Mouse (Mus musculus) embryonic facial prominence, embryonic 13.5 days (tissue): ENCODE measurements around the gene Adam8. TPM values are rescaled to one million over a fixed set of nuclear protein-coding genes. Genes with fewer than 3 reads are reported as not detected.
A peak's percentile ranks its signal among the peaks of the same experiment; 100 is the strongest.

Experiments used
- ATAC-seq: fragments of 200-750 bp; cut with Nextera tagmentation; 2 replicates; pipeline ENCODE4 v1.8.0; 2017; ENCODE audit warnings: low read depth; ENCODE audit not compliant: insufficient number of reproducible peaks, insufficient read depth, low FRiP score, low TSS enrichment
- H3K27ac ChIP-seq: fragments of 300-500 bp; sonication (generic); 2 replicates; pipeline ENCODE4 v1.5.1; 2015; ENCODE audit warnings: moderate library complexity, mild to moderate bottlenecking, inconsistent platforms
- H3K27me3 ChIP-seq: fragments of 300-500 bp; sonication (generic); 2 replicates; pipeline ENCODE4 v1.6.1; 2015; ENCODE audit warnings: mild to moderate bottlenecking, inconsistent platforms
- H3K36me3 ChIP-seq: fragments of 300-500 bp; sonication (generic); 2 replicates; pipeline ENCODE4 v1.6.1; 2015; ENCODE audit warnings: mild to moderate bottlenecking, inconsistent platforms
- H3K4me1 ChIP-seq: fragments of 300-500 bp; sonication (generic); 2 replicates; pipeline ENCODE4 v1.6.1; 2015; ENCODE audit warnings: inconsistent platforms
- H3K4me2 ChIP-seq: fragments of 300-500 bp; sonication (generic); 2 replicates; pipeline ENCODE4 v1.6.1; 2015; ENCODE audit warnings: moderate library complexity, mild to moderate bottlenecking, inconsistent platforms
- H3K4me3 ChIP-seq: fragments of 300-500 bp; sonication (generic); 2 replicates; pipeline ENCODE4 v1.5.1; 2015; ENCODE audit warnings: mild to moderate bottlenecking, inconsistent platforms
- H3K9ac ChIP-seq: fragments of 300-500 bp; sonication (generic); 2 replicates; pipeline ENCODE4 v1.6.1; 2015; ENCODE audit warnings: mild to moderate bottlenecking, inconsistent platforms
- H3K9me3 ChIP-seq: fragments of 300-500 bp; sonication (generic); 2 replicates; pipeline ENCODE4 v1.6.1; 2016; ENCODE audit warnings: inconsistent platforms
- WGBS: fragments of 180-500 bp; shearing (Covaris S2); methylation state at CpG from one replicate; pipeline ENCODE4 v1.1.7; 2015; ENCODE audit warnings: mixed read lengths; 5-methylcytosine and 5-hydroxymethylcytosine counted together
- polyA plus RNA-seq: library from polyadenylated mRNA; unstranded; fragments of >200 nt; fragmentation: Nextera tagmentation; extraction: Ambion mirVana; gene quantifications from 2 replicates; pipeline ENCODE4 v1.2.1, GENCODE M21; 2015

Adam8 gene
- 2.4 and 3.3 TPM in 2 replicates for polyA plus RNA-seq

- Histone ChIP-seq H3K9me3 (no peaks in the 10 kb centered on the region), H3K4me3 (no peak within 1 kb of the TSS)
- no peak for ATAC-seq
Measured at GRCm38 (mm10) chr7:139992406-139992805, at the start of gene Adam8. TSS of gene Adam8 (minus strand) at chr7:139992562.

GRCm38 (mm10) chr7:140037171-140037555 is 44.8 kb upstream of the Adam8 start:
- Histone ChIP-seq H3K27me3 (no peaks in the 10 kb centered on the region), H3K4me2 (peak overlapping the region; percentile 79), H3K36me3 (peaks cover 44% of the 10 kb centered on the region), H3K9ac (peak overlapping the region; percentile 91), H3K4me3 (peak overlapping the region; percentile 91), H3K4me1 (peaks cover 21% of the 10 kb centered on the region), H3K27ac (no peak overlapping the region), H3K9me3 (no peaks in the 10 kb centered on the region)
- WGBS: 41% methylated on average over 3 of the region's 3 CpGs
- no peak for ATAC-seq

More at GRCm38 (mm10) chr7:139992406-139992805, at the start of gene Adam8:
- 23% methylated on average over 7 of the region's 7 CpGs for WGBS
- Histone ChIP-seq H3K27me3 (no peaks in the 10 kb centered on the region), H3K36me3 (peaks cover 25% of the 10 kb centered on the region), H3K9ac (no peak within 1 kb of the TSS), H3K4me1 (0 out of 2 replicates have a peak, but pooled peaks cover 4% of the 10 kb centered on the region), H3K27ac (no peak within 1 kb of the TSS), H3K4me2 (no peak within 1 kb of the TSS)

- WGBS: 1% methylated on average over 69 of the region's 69 CpGs
- Histone ChIP-seq H3K4me1 (peaks cover 21% of the 10 kb centered on the region), H3K9me3 (no peaks in the 10 kb centered on the region), H3K4me2 (peak within 1 kb of the TSS; percentile 79), H3K36me3 (peaks cover 49% of the 10 kb centered on the region), H3K27ac (peak within 1 kb of the TSS; percentile 91), H3K9ac (peak within 1 kb of the TSS; percentile 91), H3K4me3 (peak within 1 kb of the TSS; percentile 91), H3K27me3 (no peaks in the 10 kb centered on the region)
- peak; percentile 92 for ATAC-seq
Measured at GRCm38 (mm10) chr7:140036281-140037170, 44.2 kb upstream of the Adam8 start, which contains the start of the genes Zfp511 and Tubgcp2. TSS of gene Zfp511 (plus strand) at chr7:140036391. TSS of gene Tubgcp2 (minus strand) at chr7:140036669.

GRCm38 (mm10) chr7:140035456-140035855 is 43.1 kb upstream of the Adam8 start:
- WGBS: 17% methylated on average over 7 of the region's 7 CpGs
- H3K4me1 ChIP-seq: peaks cover 21% of the 10 kb centered on the region
- H3K9ac ChIP-seq: peak overlapping the region; percentile 91
- no peaks in the 10 kb centered on the region for H3K9me3 ChIP-seq
- H3K4me3 ChIP-seq: peak overlapping the region; percentile 91
- ATAC-seq: no peak
- no peaks in the 10 kb centered on the region for H3K27me3 ChIP-seq
- peak overlapping the region; percentile 79 for H3K4me2 ChIP-seq
- H3K36me3 ChIP-seq: peaks cover 51% of the 10 kb centered on the region
- H3K27ac ChIP-seq: peak overlapping the region; percentile 91; the same call in 1 of the 2 replicates

- no peaks in the 10 kb centered on the region for H3K9me3 ChIP-seq
- no peak for ATAC-seq
- no peak overlapping the region for H3K27ac ChIP-seq
- no peak overlapping the region for H3K4me2 ChIP-seq
- WGBS: 96% methylated on average over 9 of the region's 9 CpGs
- H3K4me1 ChIP-seq: peaks cover 21% of the 10 kb centered on the region
- H3K36me3 ChIP-seq: peaks cover 54% of the 10 kb centered on the region
- no peak overlapping the region for H3K4me3 ChIP-seq
- H3K27me3 ChIP-seq: no peaks in the 10 kb centered on the region
- H3K9ac ChIP-seq: no peak overlapping the region
Measured at GRCm38 (mm10) chr7:140033386-140033785, 41.0 kb upstream of the Adam8 start.

GRCm38 (mm10) chr7:140032366-140032765 is 40.0 kb upstream of the Adam8 start:
- H3K4me2 ChIP-seq: no peak overlapping the region
- no peak overlapping the region for H3K4me3 ChIP-seq
- peaks cover 60% of the 10 kb centered on the region for H3K36me3 ChIP-seq
- H3K27ac ChIP-seq: no peak overlapping the region
- WGBS: 97% methylated on average over 10 of the region's 10 CpGs
- H3K9me3 ChIP-seq: no peaks in the 10 kb centered on the region
- no peak overlapping the region for H3K9ac ChIP-seq
- no peak for ATAC-seq
- peaks cover 18% of the 10 kb centered on the region for H3K4me1 ChIP-seq
- no peaks in the 10 kb centered on the region for H3K27me3 ChIP-seq

- peaks cover 60% of the 10 kb centered on the region for H3K36me3 ChIP-seq
- no peak overlapping the region for H3K4me2 ChIP-seq
- H3K27me3 ChIP-seq: no peaks in the 10 kb centered on the region
- ATAC-seq: no peak
- WGBS: 93% methylated on average over 12 of the region's 12 CpGs
- H3K9ac ChIP-seq: no peak overlapping the region
- no peak overlapping the region for H3K27ac ChIP-seq
- no peak overlapping the region for H3K4me3 ChIP-seq
- H3K4me1 ChIP-seq: peaks cover 12% of the 10 kb centered on the region
- no peaks in the 10 kb centered on the region for H3K9me3 ChIP-seq
Measured at GRCm38 (mm10) chr7:140031771-140032170, 39.4 kb upstream of the Adam8 start.

GRCm38 (mm10) chr7:140011336-140011735 is 19.0 kb upstream of the Adam8 start:
- Histone ChIP-seq H3K4me3 (no peak overlapping the region), H3K27me3 (no peaks in the 10 kb centered on the region), H3K4me1 (no peaks in the 10 kb centered on the region), H3K4me2 (no peak overlapping the region), H3K36me3 (peaks cover 42% of the 10 kb centered on the region), H3K27ac (no peak overlapping the region), H3K9ac (no peak overlapping the region), H3K9me3 (no peaks in the 10 kb centered on the region)
- no peak for ATAC-seq
- WGBS: 97% methylated on average over 17 of the region's 17 CpGs

- Histone ChIP-seq H3K4me2 (no peak overlapping the region), H3K27ac (no peak overlapping the region), H3K4me3 (no peak overlapping the region), H3K36me3 (peaks cover 68% of the 10 kb centered on the region), H3K9ac (no peak overlapping the region), H3K4me1 (no peaks in the 10 kb centered on the region), H3K9me3 (no peaks in the 10 kb centered on the region), H3K27me3 (no peaks in the 10 kb centered on the region)
- no peak for ATAC-seq
- 95% methylated on average over 9 of the region's 9 CpGs for WGBS
Measured at GRCm38 (mm10) chr7:140007781-140008180, 15.4 kb upstream of the Adam8 start.

GRCm38 (mm10) chr7:140006861-140007611 is 14.7 kb upstream of the Adam8 start:
- Histone ChIP-seq H3K36me3 (peaks cover 74% of the 10 kb centered on the region), H3K27me3 (no peaks in the 10 kb centered on the region), H3K27ac (no peak overlapping the region), H3K4me2 (no peak overlapping the region), H3K9ac (no peak overlapping the region), H3K4me1 (no peaks in the 10 kb centered on the region), H3K4me3 (no peak overlapping the region), H3K9me3 (no peaks in the 10 kb centered on the region)
- ATAC-seq: no peak
- WGBS: 94% methylated on average over 9 of the region's 9 CpGs

GRCm38 (mm10) chr7:140004666-140005065 is 12.3 kb upstream of the Adam8 start:
- no peak for ATAC-seq
- H3K9me3 ChIP-seq: no peaks in the 10 kb centered on the region
- no peak overlapping the region for H3K9ac ChIP-seq
- peaks cover 84% of the 10 kb centered on the region for H3K36me3 ChIP-seq
- WGBS: 94% methylated on average over 8 of the region's 8 CpGs
- no peak overlapping the region for H3K4me2 ChIP-seq
- H3K4me1 ChIP-seq: no peaks in the 10 kb centered on the region
- H3K4me3 ChIP-seq: no peak overlapping the region
- H3K27ac ChIP-seq: no peak overlapping the region
- no peaks in the 10 kb centered on the region for H3K27me3 ChIP-seq
